Mouse (Mus musculus) forebrain, embryonic 11.5 days (tissue): ENCODE measurements at regions not wholly inside any gene's neighbourhood (a gene's known extent, or its start where the extent isn't known, plus 50 kb on each side); places are given as distances from the start of the nearest gene placed in this dataset.
"Not testable (repeated sequence)": the region's sequence is repeated elsewhere in the genome, so short reads cannot be mapped to it uniquely, and the experiment has no call there.

Experiments
- ATAC-seq: fragments of 200-750 bp; cut with Nextera tagmentation; replicated peaks from 2 replicates; pipeline ENCODE4 v1.8.0; 2017; ENCODE audit warnings: moderate TSS enrichment; ENCODE audit not compliant: low FRiP score
- DNase-seq: peaks from one replicate; pipeline ENCODE4 v3.0.0-alpha.2; 2017; ENCODE audit warnings: low spot score
- H3K27ac ChIP-seq: fragments of 300-500 bp; sonication (generic); 2 replicates; pipeline ENCODE4 v1.5.1; 2014; ENCODE audit warnings: low read depth, low read length
- H3K27me3 ChIP-seq: fragments of 300-500 bp; sonication (generic); 2 replicates; pipeline ENCODE4 v1.6.1; 2014; ENCODE audit warnings: mild to moderate bottlenecking, low read length, mixed read lengths; ENCODE audit not compliant: control insufficient read depth, insufficient read depth
- H3K36me3 ChIP-seq: fragments of 300-500 bp; sonication (generic); 2 replicates; pipeline ENCODE4 v1.6.1; 2014; ENCODE audit warnings: mild to moderate bottlenecking, low read length, moderate library complexity, mixed read lengths; ENCODE audit not compliant: control insufficient read depth, insufficient read depth
- H3K4me1 ChIP-seq: fragments of 300-500 bp; sonication (generic); replicated peaks from 2 replicates; pipeline ENCODE4 v1.6.1; 2014; ENCODE audit warnings: low read length, mixed read lengths; ENCODE audit not compliant: control insufficient read depth, insufficient read depth
- H3K4me2 ChIP-seq: fragments of 300-500 bp; sonication (generic); 2 replicates; pipeline ENCODE4 v1.6.1; 2014; ENCODE audit warnings: low read depth, mild to moderate bottlenecking, low read length, moderate library complexity, mixed read lengths; ENCODE audit not compliant: severe bottlenecking
- H3K4me3 ChIP-seq: fragments of 300-500 bp; sonication (generic); 2 replicates; pipeline ENCODE4 v1.5.1; 2014; ENCODE audit warnings: low read depth, low read length
- H3K9ac ChIP-seq: fragments of 300-500 bp; sonication (generic); 2 replicates; pipeline ENCODE4 v1.6.1; 2014; ENCODE audit warnings: low read length
- H3K9me3 ChIP-seq: fragments of 300-500 bp; sonication (generic); 2 replicates; pipeline ENCODE4 v1.6.1; 2016; ENCODE audit warnings: low read length, mixed read lengths; ENCODE audit not compliant: control insufficient read depth
- WGBS: fragments of 180-500 bp; shearing (Covaris S2); extraction: QIAGEN DNeasy Blood & Tissue Kit; methylation state at CpG from one replicate; pipeline ENCODE4 v1.1.7; 2014; 5-methylcytosine and 5-hydroxymethylcytosine counted together

- no peak for DNase-seq
- H3K4me3 ChIP-seq: no peak overlapping the region
- no peak for ATAC-seq
- no peaks in the 10 kb centered on the region for H3K9me3 ChIP-seq
- no peaks in the 10 kb centered on the region for H3K27me3 ChIP-seq
- H3K4me2 ChIP-seq: no peak overlapping the region
- no peak overlapping the region for H3K27ac ChIP-seq
- H3K36me3 ChIP-seq: no peaks in the 10 kb centered on the region
- H3K9ac ChIP-seq: no peak overlapping the region
- H3K4me1 ChIP-seq: no peaks in the 10 kb centered on the region
- whole genome bisulfite sequencing: 77% methylated on average over 3 of the region's 3 CpGs
These were observed 191.6 kb upstream of the Phyhipl start for GRCm38 (mm10) chr10:70847341-70847882.

- no peak overlapping the region for H3K4me2 ChIP-seq
- no peaks in the 10 kb centered on the region for H3K27me3 ChIP-seq
- 91% methylated on average over 10 of the region's 10 CpGs for WGBS
- DNase-seq (no peak), ATAC-seq (no peak)
- no peak overlapping the region for H3K4me3 ChIP-seq
- no peak overlapping the region for H3K9ac ChIP-seq
- no peaks in the 10 kb centered on the region for H3K4me1 ChIP-seq
- no peaks in the 10 kb centered on the region for H3K36me3 ChIP-seq
- no peak overlapping the region for H3K27ac ChIP-seq
- no peaks in the 10 kb centered on the region for H3K9me3 ChIP-seq
These were observed 190.8 kb upstream of the Phyhipl start for GRCm38 (mm10) chr10:70846281-70847168.

DNA sequence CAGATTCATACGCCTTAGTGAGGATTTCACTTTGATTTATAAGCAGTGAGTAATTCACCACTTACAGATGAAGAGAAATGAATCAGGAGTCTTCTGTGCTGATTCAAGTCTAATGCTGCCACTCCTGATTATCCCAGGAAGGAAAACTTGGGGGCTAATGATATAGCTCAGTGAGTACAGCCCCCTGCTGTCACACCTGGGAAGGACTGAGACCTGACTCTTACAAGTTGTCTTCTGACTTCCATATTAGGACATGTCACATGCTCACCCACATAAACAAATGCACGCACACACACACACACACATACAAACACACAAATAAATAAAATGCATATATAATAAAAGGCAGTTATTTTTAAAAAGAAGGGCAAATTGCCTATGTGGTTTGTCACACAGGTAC, 188.1 kb upstream of the Phyhipl start:
- Histone ChIP-seq H3K4me1 (no peaks in the 10 kb centered on the region), H3K4me3 (no peak overlapping the region), H3K9me3 (no peaks in the 10 kb centered on the region), H3K9ac (no peak overlapping the region), H3K36me3 (no peaks in the 10 kb centered on the region), H3K4me2 (no peak overlapping the region), H3K27ac (no peak overlapping the region), H3K27me3 (no peaks in the 10 kb centered on the region)
- DNase-seq: no peak
- 94% methylated on average over 2 of the region's 2 CpGs for WGBS
- no peak for ATAC-seq

DNA sequence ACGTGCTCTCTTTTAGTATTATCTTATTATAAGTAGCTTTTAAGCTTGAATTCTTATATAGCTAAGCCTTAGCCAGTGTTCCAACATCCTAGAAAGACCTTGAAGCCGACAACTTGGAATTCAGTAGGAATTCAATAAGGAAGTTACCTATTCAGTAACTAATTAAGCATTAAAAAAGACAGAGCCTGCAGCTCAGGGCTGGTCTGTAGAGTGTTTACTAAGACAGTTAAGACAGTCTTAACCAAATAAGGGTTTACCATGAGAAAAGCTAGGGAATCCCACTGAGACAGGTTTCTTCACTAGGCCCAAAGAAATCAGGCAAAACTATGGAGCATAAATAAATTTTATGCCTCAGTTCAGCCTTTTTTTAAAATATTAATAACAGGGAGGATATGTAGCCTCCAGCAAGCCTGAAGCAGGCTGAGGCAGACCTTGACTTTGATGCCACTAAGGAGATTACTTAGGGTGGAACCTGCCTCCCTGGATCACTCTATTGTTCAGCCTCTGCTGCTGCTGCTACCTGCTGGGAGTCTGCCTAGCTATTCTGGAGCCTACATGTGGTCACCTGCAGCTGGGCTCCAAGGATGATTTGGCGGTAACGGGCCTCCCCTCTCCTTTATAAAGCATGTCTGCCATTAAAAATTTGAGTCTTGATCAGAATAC, 186.5 kb upstream of the Phyhipl start:
- Histone ChIP-seq H3K27me3 (no peaks in the 10 kb centered on the region), H3K9me3 (no peaks in the 10 kb centered on the region), H3K27ac (no peak overlapping the region), H3K9ac (no peak overlapping the region), H3K36me3 (no peaks in the 10 kb centered on the region), H3K4me1 (no peaks in the 10 kb centered on the region), H3K4me3 (no peak overlapping the region), H3K4me2 (no peak overlapping the region)
- ATAC-seq (no peak), DNase-seq (no peak)
- WGBS: 86% methylated on average over 4 of the region's 4 CpGs

DNA sequence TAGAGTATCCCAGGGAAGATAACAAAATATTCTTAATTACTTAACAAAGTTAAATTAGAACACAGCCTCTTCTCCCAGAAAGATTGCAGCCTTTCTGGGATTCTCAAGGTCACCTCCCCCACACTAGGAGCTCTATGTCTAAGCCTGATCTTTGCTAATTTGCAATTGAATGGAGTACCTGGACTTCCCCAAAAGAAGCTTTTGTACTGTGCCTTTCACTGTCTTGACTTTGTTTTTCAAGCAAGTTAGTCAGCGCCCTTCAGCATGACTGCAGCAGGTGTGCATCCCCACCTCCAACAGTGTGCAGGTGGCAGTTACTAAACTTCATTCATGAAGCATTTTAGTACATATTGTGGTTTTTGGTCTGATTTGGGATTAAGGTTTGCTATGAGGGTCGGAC, 185.4 kb upstream of the Phyhipl start:
- H3K9ac ChIP-seq, H3K27me3 ChIP-seq, H3K4me2 ChIP-seq, DNase-seq, H3K36me3 ChIP-seq, H3K4me1 ChIP-seq, H3K27ac ChIP-seq, ATAC-seq, H3K4me3 ChIP-seq, H3K9me3 ChIP-seq: not testable (repeated sequence)
- 89% methylated on average over 2 of the region's 2 CpGs for WGBS

- DNase-seq: no peak
- 83% methylated on average over 4 of the region's 4 CpGs for WGBS
These were observed 182.4 kb upstream of the Phyhipl start for GRCm38 (mm10) chr10:70838147-70838546.

DNA sequence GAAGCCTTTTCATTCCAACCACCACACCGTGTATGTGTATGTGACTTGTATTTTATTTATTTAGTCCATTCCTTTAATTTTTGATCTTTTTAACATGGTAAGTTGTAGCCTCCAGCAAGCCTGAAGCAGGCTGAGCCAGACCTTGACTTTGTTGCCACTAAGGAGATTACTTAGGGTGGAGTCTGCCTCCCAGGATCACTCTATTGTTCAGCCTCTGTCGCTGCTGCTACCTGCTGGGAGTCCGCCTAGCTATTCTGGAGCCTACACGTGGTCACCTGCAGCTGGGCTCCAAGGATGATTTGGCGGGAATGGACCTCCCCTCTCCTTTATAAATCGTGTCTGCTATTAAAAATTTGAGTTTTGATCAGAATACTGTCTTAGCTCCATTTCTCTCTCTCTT, 181.6 kb upstream of the Phyhipl start:
- 84% methylated on average over 6 of the region's 6 CpGs for WGBS
- DNase-seq: no peak
- H3K27ac ChIP-seq: no peak overlapping the region

More at GRCm38 (mm10) chr10:70838147-70838546, 182.4 kb upstream of the Phyhipl start:
- Histone ChIP-seq H3K27ac (no peak overlapping the region), H3K36me3 (no peaks in the 10 kb centered on the region), H3K9ac (no peak overlapping the region), H3K9me3 (no peaks in the 10 kb centered on the region), H3K27me3 (no peaks in the 10 kb centered on the region), H3K4me2 (no peak overlapping the region), H3K4me3 (no peak overlapping the region), H3K4me1 (no peaks in the 10 kb centered on the region)
- no peak for ATAC-seq

DNA sequence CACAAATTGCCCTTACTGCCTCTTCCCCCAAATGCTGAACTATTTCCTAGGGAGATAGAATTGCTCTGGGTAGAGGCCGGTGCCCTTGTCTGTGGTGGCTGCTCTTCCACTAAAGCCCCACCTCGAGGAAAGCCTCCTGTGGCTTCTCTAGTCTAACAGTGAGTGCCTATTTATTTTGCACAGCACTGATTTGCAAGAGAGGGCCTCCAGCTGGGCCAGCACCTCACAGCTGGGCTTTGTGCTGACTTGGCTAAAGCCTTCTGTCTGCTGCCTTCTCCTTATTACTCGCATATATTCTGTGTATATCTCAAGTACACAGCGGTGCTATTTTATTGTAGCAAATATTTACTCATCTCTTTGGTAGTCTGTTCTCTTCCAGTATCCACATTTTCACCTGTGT, 176.9 kb upstream of the Phyhipl start:
- no peak overlapping the region for H3K27ac ChIP-seq
- no peaks in the 10 kb centered on the region for H3K4me1 ChIP-seq
- no peaks in the 10 kb centered on the region for H3K27me3 ChIP-seq
- no peaks in the 10 kb centered on the region for H3K9me3 ChIP-seq
- ATAC-seq (no peak), DNase-seq (no peak)
- no peaks in the 10 kb centered on the region for H3K36me3 ChIP-seq
- WGBS: 56% methylated on average over 4 of the region's 4 CpGs
- no peak overlapping the region for H3K9ac ChIP-seq
- no peak overlapping the region for H3K4me2 ChIP-seq
- H3K4me3 ChIP-seq: no peak overlapping the region

More for the DNA sequence above, 181.6 kb upstream of the Phyhipl start:
- ATAC-seq: no peak
- Histone ChIP-seq H3K9ac (no peak overlapping the region), H3K9me3 (no peaks in the 10 kb centered on the region), H3K4me1 (no peaks in the 10 kb centered on the region), H3K36me3 (no peaks in the 10 kb centered on the region), H3K4me3 (no peak overlapping the region), H3K4me2 (no peak overlapping the region), H3K27me3 (no peaks in the 10 kb centered on the region)
